In the genomic region with DNA sequence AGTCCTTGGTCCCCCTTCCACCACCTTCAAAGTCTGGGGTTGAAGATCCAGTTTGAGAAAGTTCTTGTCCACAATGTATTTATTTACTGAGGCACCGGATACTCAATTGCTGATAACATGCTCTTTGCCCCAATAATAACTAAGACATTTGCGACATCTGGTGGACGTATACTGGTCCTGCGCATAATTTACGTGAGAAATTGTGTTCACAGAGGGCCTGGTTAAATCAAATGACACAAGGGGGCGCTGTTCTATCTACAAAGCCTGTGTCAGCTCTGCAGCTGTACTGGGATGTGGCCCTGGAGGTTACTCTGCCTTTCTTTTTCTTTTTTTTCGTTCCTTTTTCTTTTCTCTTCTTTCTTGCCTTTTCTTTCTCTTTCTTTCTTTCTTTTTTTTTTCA, we compare ENCODE assay signal across 7 mouse cellular contexts. TPM values are rescaled to one million over a fixed set of nuclear protein-coding genes. Genes with fewer than 3 reads are reported as not detected.
A peak's percentile ranks its signal among the peaks of the same experiment; 100 is the strongest.
DNase-seq lines count a peak whose midpoint lies in the region; ATAC-seq and TF ChIP-seq lines count a peak whose summit lies in the region.

No protein-coding gene starts in this region.

- peak; percentile 96 for TF ChIP-seq CTCF in Patski (IDR thresholded peaks at IDR 0.05)
- TF ChIP-seq CTCF in small intestine, adult 2 months (IDR thresholded peaks at IDR 0.05; ENCODE audit: extremely low read depth, insufficient read length, insufficient replicate concordance, low read depth, low read length), result peak; percentile 77; the same call in 1 of the 2 replicates

- no peak overlapping the region for H3K27ac ChIP-seq in forebrain, embryonic 13.5 days
- H3K27ac ChIP-seq in hindbrain, embryonic 12.5 days, result no peak overlapping the region
- no peak overlapping the region for H3K27ac ChIP-seq in small intestine, adult 2 months (ENCODE audit: insufficient read depth, low read depth, low read length)

- peak; percentile 55 for DNase-seq in Patski (ENCODE audit: low read depth, low spot score)
- DNase-seq in c-Kit-positive CD71-positive TER-119-negative erythroid progenitor cells, embryonic 14.5 days (ENCODE audit: low read depth), result peak; percentile 86
- peak; percentile 72 for DNase-seq in left cerebral cortex, adult 11 months (ENCODE audit: low spot score)

- no peaks in the 10 kb centered on the region for H3K9me3 ChIP-seq in forebrain, embryonic 13.5 days (replicated peaks)
- H3K9me3 ChIP-seq in hindbrain, embryonic 12.5 days (replicated peaks), result no peaks in the 10 kb centered on the region

- H3K4me2 ChIP-seq in forebrain, embryonic 13.5 days, result no peak overlapping the region
- H3K4me2 ChIP-seq in hindbrain, embryonic 12.5 days (replicated peaks), result no peak overlapping the region

- no peak overlapping the region for H3K9ac ChIP-seq in forebrain, embryonic 13.5 days
- no peak overlapping the region for H3K9ac ChIP-seq in hindbrain, embryonic 12.5 days

- WGBS in forebrain, embryonic 13.5 days, result 12% methylated on average over 7 of the region's 7 CpGs
- WGBS in hindbrain, embryonic 12.5 days, result 8% methylated on average over 7 of the region's 7 CpGs
- WGBS in small intestine, adult 2 months, result 5% methylated on average over 7 of the region's 7 CpGs

- POLR2A ChIA-PET in Patski (lab: Charles Lee), result no interaction called here

- no peak for TF ChIP-seq POLR2A in small intestine, adult 2 months (IDR thresholded peaks at IDR 0.05; ENCODE audit: low read depth, low read length)

- peak; percentile 81 for ATAC-seq in Patski
- ATAC-seq in forebrain, embryonic 13.5 days, result peak; percentile 69
- 0 out of 2 replicates have a peak, but pooled peaks have one; percentile 20 for ATAC-seq in hindbrain, embryonic 12.5 days (ENCODE audit: low FRiP score)
- ATAC-seq in megakaryocyte progenitor cell, adult 5-6 weeks (replicated peaks; ENCODE audit: poor library complexity), result peak; percentile 93

- CTCF ChIA-PET in Patski (lab: Charles Lee), result interaction anchor here (0.6 to 2.1 kb wide), 22 partner anchors 9 to 383 kb away, joined by 3 to 14 read pairs (median 4); no protein-coding TSS in a partner anchor

- H3K36me3 ChIP-seq in forebrain, embryonic 13.5 days (ENCODE audit: poor library complexity, severe bottlenecking), result no peaks in the 10 kb centered on the region
- no peaks in the 10 kb centered on the region for H3K36me3 ChIP-seq in hindbrain, embryonic 12.5 days
- H3K36me3 ChIP-seq in small intestine, adult 2 months (ENCODE audit: control insufficient read depth, insufficient read depth, low read length), result no peaks in the 10 kb centered on the region

- peaks cover 6% of the 10 kb centered on the region; the same call in 1 of the 2 replicates for H3K4me1 ChIP-seq in forebrain, embryonic 13.5 days
- H3K4me1 ChIP-seq in hindbrain, embryonic 12.5 days, result 0 out of 2 replicates have a peak, but pooled peaks cover 6% of the 10 kb centered on the region
- peaks cover 6% of the 10 kb centered on the region; the same call in 1 of the 2 replicates for H3K4me1 ChIP-seq in small intestine, adult 2 months (ENCODE audit: control insufficient read depth, insufficient read depth, insufficient read length, low read length)

- H3K27me3 ChIP-seq in Patski, result no peaks in the 10 kb centered on the region
- H3K27me3 ChIP-seq in forebrain, embryonic 13.5 days, result peaks cover 6% of the 10 kb centered on the region; the same call in 1 of the 2 replicates
- H3K27me3 ChIP-seq in hindbrain, embryonic 12.5 days, result no peaks in the 10 kb centered on the region
- no peaks in the 10 kb centered on the region for H3K27me3 ChIP-seq in small intestine, adult 2 months (ENCODE audit: control insufficient read depth, insufficient read depth, low read length)

- in situ Hi-C loops in Patski (cut with MboI; ENCODE audit: low pct_unique_long_range_greater_than_20kb), result loop anchor here (5.0 to 25.0 kb wide), 3 partner anchors 173 to 1128 kb away; no protein-coding TSS in a partner anchor

- no peak overlapping the region for H3K4me3 ChIP-seq in forebrain, embryonic 13.5 days
- no peak overlapping the region for H3K4me3 ChIP-seq in hindbrain, embryonic 12.5 days
- H3K4me3 ChIP-seq in small intestine, adult 2 months (ENCODE audit: low read depth, low read length), result no peak overlapping the region

RNA-seq across cellular contexts. Expression of gene Cdca7l, which starts 39.2 kb away (rescaled TPM):
- 21.9 TPM for polyA plus RNA-seq in Patski (2021)
- polyA plus RNA-seq in forebrain, embryonic 13.5 days (2015; fragmentation: Nextera tagmentation; extraction: Ambion mirVana), result 20.4 and 27.0 TPM in 2 replicates
- 16.2 and 20.2 TPM in 2 replicates for polyA plus RNA-seq in hindbrain, embryonic 12.5 days (2016; fragmentation: Nextera tagmentation; extraction: Ambion mirVana)
- 60.2 and 64.5 TPM in 2 replicates for total RNA-seq in megakaryocyte progenitor cell, adult 5-6 weeks (2015)
- total RNA-seq in megakaryocyte progenitor cell, adult 5-6 weeks (2017), result 150 and 189 TPM in 2 replicates
- polyA plus RNA-seq in small intestine, adult 2 months (2012; rRNA removed), result 1.0 and 2.1 TPM in 2 replicates

Comparison
In these comparisons a context has a peak if more than half of its experiments do, and no peak if none do; other contexts are left out.
1. ATAC-seq: peak in every context shown above with its lines; median percentile 93 in megakaryocyte progenitor cell, adult 5-6 weeks; 81 in Patski; 69 in forebrain, embryonic 13.5 days; 20 in hindbrain, embryonic 12.5 days.